8 mouse cellular contexts compared by ENCODE assay signal in the genomic region with DNA sequence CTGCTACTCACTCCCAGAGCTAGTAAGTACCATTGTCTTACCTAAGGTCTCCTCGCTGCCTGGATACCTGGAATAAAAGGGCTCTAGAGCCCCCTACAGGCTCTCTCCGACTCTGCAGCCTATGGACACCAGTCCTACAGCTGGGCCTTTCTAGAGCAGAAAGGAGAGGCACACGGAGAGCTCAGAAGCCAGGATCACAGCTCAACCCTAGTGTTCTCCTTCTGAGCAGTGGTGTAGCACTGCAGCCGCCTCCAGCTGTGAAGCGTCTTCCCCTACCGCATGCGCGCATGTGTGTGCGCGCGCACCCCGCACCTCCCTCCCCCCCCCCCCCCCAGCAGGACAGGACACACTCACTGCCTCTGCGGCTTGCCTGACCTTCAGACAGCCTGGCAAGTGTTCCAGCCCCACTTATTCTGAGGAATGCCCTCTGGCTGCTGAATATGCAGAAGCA.
DNase-seq lines count a peak whose midpoint lies in the region; ATAC-seq lines count a peak whose summit lies in the region.

No protein-coding gene starts in this region.

- no peak overlapping the region for H3K9ac ChIP-seq in midbrain, embryonic 12.5 days (replicated peaks)

- intact Hi-C loops in heart, postnatal 25 days (cut with DNase I): loop anchor here (2.0 kb wide), 2 partner anchors 179 to 301 kb away; no protein-coding TSS in a partner anchor
- intact Hi-C loops in left cerebral cortex, postnatal 25 days (cut with DNase I): loop anchor here (1.0 to 5.0 kb wide), 2 partner anchors 179 to 301 kb away; no protein-coding TSS in a partner anchor

- peak; percentile 52 for ATAC-seq in granulocyte monocyte progenitor cell, adult 5-6 weeks (replicated peaks; ENCODE audit: poor library complexity, severe bottlenecking)
- peak; percentile 84 for ATAC-seq in midbrain, embryonic 12.5 days (ENCODE audit: low FRiP score, low read depth)

- WGBS in midbrain, embryonic 12.5 days: 3% methylated on average over 12 of the region's 13 CpGs

- peak; percentile 92 for DNase-seq in heart, adult 11 months
- DNase-seq in heart, postnatal 25 days (ENCODE audit: low spot score): no peak
- peak; percentile 88 for DNase-seq in embryo, embryonic 11 days
- DNase-seq in kidney, adult 11 months: peak; percentile 81
- peak; percentile 71 to 89 for DNase-seq in left cerebral cortex, postnatal 25 days (ENCODE audit: low spot score in 2 of 2)
- peak; percentile 18 for DNase-seq in splenic B cell, adult 2 months (ENCODE audit: low read depth, low spot score)

- no peak overlapping the region for H3K27ac ChIP-seq in midbrain, embryonic 12.5 days (replicated peaks)

- 0 out of 2 replicates have a peak, but pooled peaks cover 7% of the 10 kb centered on the region for H3K4me1 ChIP-seq in midbrain, embryonic 12.5 days

- peak overlapping the region; percentile 50 for H3K4me2 ChIP-seq in midbrain, embryonic 12.5 days (replicated peaks)

- no peaks in the 10 kb centered on the region for H3K9me3 ChIP-seq in midbrain, embryonic 12.5 days

- peak overlapping the region; percentile 23 for H3K4me3 ChIP-seq in midbrain, embryonic 12.5 days

- peaks cover 44% of the 10 kb centered on the region for H3K27me3 ChIP-seq in midbrain, embryonic 12.5 days
- no peaks in the 10 kb centered on the region for H3K27me3 ChIP-seq in splenic B cell, adult 2 months (ENCODE audit: control insufficient read depth, insufficient read depth, low read length, poor library complexity, severe bottlenecking)

- H3K36me3 ChIP-seq in midbrain, embryonic 12.5 days: no peaks in the 10 kb centered on the region
- no peaks in the 10 kb centered on the region for H3K36me3 ChIP-seq in splenic B cell, adult 2 months (ENCODE audit: control insufficient read depth, insufficient read depth, low read length, poor library complexity, severe bottlenecking)
